Mouse (Mus musculus): ENCODE measurements at regions not wholly inside any gene's neighbourhood (a gene's known extent, or its start where the extent isn't known, plus 50 kb on each side); places are given as distances from the start of the nearest gene placed in this dataset.

GRCm38 (mm10) chr10:99488195-99489080 is 225.4 kb downstream of the Dusp6 start:
- TF ChIP-seq RCOR1 (IDR thresholded peaks at IDR 0.05; ENCODE audit: low read depth, low read length) (no peak), TAL1 (IDR thresholded peaks at IDR 0.05; ENCODE audit: low read length) (no peak), JUND (IDR thresholded peaks at IDR 0.05; ENCODE audit: low read depth, low read length) (no peak), E2F4 (IDR thresholded peaks at IDR 0.05; ENCODE audit: borderline replicate concordance, low read depth, low read length) (no peak), USF1 (IDR thresholded peaks at IDR 0.05; ENCODE audit: low read depth, low read length) (no peak), ZC3H11A (IDR thresholded peaks at IDR 0.05; ENCODE audit: low read depth, low read length) (no peak), ZKSCAN1 (IDR thresholded peaks at IDR 0.05; ENCODE audit: low read depth, low read length) (no peak), GABPA (IDR thresholded peaks at IDR 0.05; ENCODE audit: low read depth, low read length) (no peak), MYB (IDR thresholded peaks at IDR 0.05; ENCODE audit: low read depth, low read length) (no peak), MXI1 (IDR thresholded peaks at IDR 0.05; ENCODE audit: low read depth, low read length) (no peak), USF2 (IDR thresholded peaks at IDR 0.05; ENCODE audit: borderline replicate concordance in 1 of 2, insufficient read depth in 1 of 2, low read depth in 1 of 2, low read length in 2 of 2) (no peak), CHD1 (IDR thresholded peaks at IDR 0.05; ENCODE audit: low read depth, low read length) (no peak), ETS1 (IDR thresholded peaks at IDR 0.05; ENCODE audit: low read depth, low read length) (no peak), CHD2 (IDR thresholded peaks at IDR 0.05; ENCODE audit: low read length) (no peak), POLR2A (IDR thresholded peaks at IDR 0.05; ENCODE audit: control insufficient read depth in 1 of 2, insufficient read depth in 1 of 2, low read depth in 1 of 2, low read length in 2 of 2, poor library complexity in 1 of 2) (no peak), ZMIZ1 (IDR thresholded peaks at IDR 0.05; ENCODE audit: low read depth, low read length) (no peak), ZNF384 (IDR thresholded peaks at IDR 0.05; ENCODE audit: low read depth, low read length) (no peak), EP300 (IDR thresholded peaks at IDR 0.05; ENCODE audit: low read depth in 1 of 2, low read length in 2 of 2) (no peak), NRF1 (IDR thresholded peaks at IDR 0.05; ENCODE audit: insufficient read depth, low read depth, low read length, poor library complexity, severe bottlenecking) (no peak), RAD21 (IDR thresholded peaks at IDR 0.05; ENCODE audit: low read depth, low read length) (no peak)
- no peak for DNase-seq (ENCODE audit: low read depth, low spot score)
- Histone ChIP-seq H3K9me3 (replicated peaks; ENCODE audit: insufficient read depth, low read length) (no peaks in the 10 kb centered on the region), H3K36me3 (ENCODE audit: control insufficient read depth in 1 of 2, insufficient read depth in 2 of 2, low read length in 2 of 2) (no peaks in the 10 kb centered on the region), H3K79me2 (ENCODE audit: control insufficient read depth, insufficient read depth, low read length, poor library complexity) (no peaks in the 10 kb centered on the region), H3K4me1 (ENCODE audit: control insufficient read depth in 1 of 2, insufficient read depth in 2 of 2, low read length in 2 of 2) (no peaks in the 10 kb centered on the region), H3K4me3 (ENCODE audit: control insufficient read depth in 1 of 2, insufficient read depth in 1 of 2, low read depth in 2 of 2, low read length in 2 of 2) (no peak overlapping the region), H3K9ac (ENCODE audit: control insufficient read depth, low read depth, low read length, poor library complexity, severe bottlenecking) (no peak overlapping the region), H3K27me3 (ENCODE audit: control insufficient read depth in 1 of 2, insufficient read depth in 2 of 2, low read length in 2 of 2) (no peaks in the 10 kb centered on the region; a peak in 2 of 4 replicates), H3K27ac (ENCODE audit: control insufficient read depth, low read depth, low read length) (no peak overlapping the region)

Data from MEL (cell line).